Mouse (Mus musculus) ES-E14 (cell line): ENCODE measurements around the gene Lbh. TPM values are rescaled to one million over a fixed set of nuclear protein-coding genes. Genes with fewer than 3 reads are reported as not detected.

Experiments
- DNase-seq: peaks from one replicate; pipeline ENCODE4 v3.0.0-alpha.2; 2013; ENCODE audit warnings: low read depth, low spot score
- H3K27ac ChIP-seq: 2 replicates; pipeline ENCODE4 v1.5.1; 2012; ENCODE audit warnings: low read depth, mild to moderate bottlenecking, low read length, moderate library complexity, mixed read lengths; ENCODE audit not compliant: poor library complexity, insufficient read depth, severe bottlenecking
- H3K36me3 ChIP-seq: 2 replicates; pipeline ENCODE4 v1.6.1; 2012; ENCODE audit warnings: mild to moderate bottlenecking, low read length, moderate library complexity, mixed read lengths; ENCODE audit not compliant: control insufficient read depth, poor library complexity, insufficient read depth, severe bottlenecking
- H3K4me1 ChIP-seq, 2 experiments: fragments of 150-350 bp in 1 of 2; sonication (generic) in 1 of 2; 2 replicates each; pipeline ENCODE4 v1.6.1; 2012; ENCODE audit warnings: low read length in 2 of 2, mild to moderate bottlenecking in 1 of 2, mixed read lengths in 1 of 2; ENCODE audit not compliant: control insufficient read depth in 2 of 2, insufficient read depth in 2 of 2, poor library complexity in 1 of 2
- H3K4me3 ChIP-seq, 2 experiments: fragments of 150-350 bp in 1 of 2; sonication (generic) in 1 of 2; 2 replicates each; pipeline ENCODE4 v1.5.1; 2012; ENCODE audit warnings: low read length in 2 of 2, low read depth in 1 of 2, mild to moderate bottlenecking in 1 of 2, mixed read lengths in 1 of 2; ENCODE audit not compliant: insufficient read depth in 1 of 2, poor library complexity in 1 of 2, severe bottlenecking in 1 of 2
- H3K9ac ChIP-seq: 2 replicates; pipeline ENCODE4 v1.6.1; 2012; ENCODE audit warnings: low read depth, mild to moderate bottlenecking, low read length, mixed read lengths; ENCODE audit not compliant: poor library complexity, insufficient read depth, severe bottlenecking
- H3K9me3 ChIP-seq: fragments of 150-350 bp; sonication (generic); 2 replicates; pipeline ENCODE4 v1.6.1; 2012; ENCODE audit warnings: low read depth, mild to moderate bottlenecking, low read length; ENCODE audit not compliant: control insufficient read depth, insufficient read depth
- CHD2 ChIP-seq: IDR thresholded peaks from 2 replicates; pipeline ENCODE4 v1.6.1; 2014; ENCODE audit warnings: mild to moderate bottlenecking, low read depth, low read length, inconsistent platforms
- HCFC1 ChIP-seq: IDR thresholded peaks from 2 replicates; pipeline ENCODE4 v1.6.1; 2012; ENCODE audit warnings: low read length, inconsistent platforms, borderline replicate concordance; ENCODE audit not compliant: insufficient read depth
- MAFK ChIP-seq: IDR thresholded peaks from 2 replicates; pipeline ENCODE4 v1.6.1; 2014; ENCODE audit warnings: mild to moderate bottlenecking, low read depth, low read length, inconsistent platforms; ENCODE audit not compliant: insufficient read depth
- ZC3H11A ChIP-seq: IDR thresholded peaks from 2 replicates; pipeline ENCODE4 v1.6.1; 2012; ENCODE audit warnings: low read depth, mild to moderate bottlenecking, inconsistent platforms, low read length, borderline replicate concordance
- ZNF384 ChIP-seq: IDR thresholded peaks from 2 replicates; pipeline ENCODE4 v1.6.1; 2012; ENCODE audit warnings: low read depth, low read length, inconsistent platforms
- in situ Hi-C, 2 experiments: fragments of 600-800 bp; cut with MboI; formaldehyde crosslinking; loops; one replicate each; pipeline ENCODE4 v1.15.1; 2025; ENCODE audit warnings: low sequenced_read_pairs in 2 of 2, inconsistent platforms in 1 of 2; ENCODE audit not compliant: unreplicated experiment in 2 of 2
- total RNA-seq: library from RNA; depleted of rRNA; stranded (reverse); fragments of 300-350 nt; gene quantifications from 2 replicates; pipeline ENCODE4 v1.2.3, GENCODE M21; 2012; rRNA removed

The Lbh gene
- total RNA-seq, 1 experiment = 5.2 TPM

DNA sequence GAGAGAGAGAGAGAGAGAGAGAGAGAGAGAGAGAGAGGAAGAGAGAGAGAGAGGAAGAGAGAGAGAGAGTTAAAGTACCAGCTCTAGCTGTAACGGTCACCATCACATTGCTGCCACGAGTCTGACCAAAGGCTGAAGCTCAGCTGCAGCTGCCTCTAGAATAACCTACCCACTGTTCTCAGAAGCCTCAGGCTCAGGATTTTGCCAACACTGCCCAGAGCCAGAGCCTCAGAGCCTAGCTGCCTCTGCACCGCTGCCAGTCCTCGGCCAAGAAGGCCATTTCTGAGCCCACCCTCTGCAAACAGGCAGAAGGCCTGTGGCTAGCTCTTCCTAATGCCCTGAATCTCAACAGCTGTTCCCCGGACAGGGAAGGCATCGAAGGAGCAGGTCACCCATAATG lies 70.9 kb downstream of the Lbh start:
- no peak for DNase-seq
- Histone ChIP-seq H3K27ac (no peak overlapping the region), H3K9ac (no peak overlapping the region), H3K4me1 (no peaks in the 10 kb centered on the region), H3K9me3 (no peaks in the 10 kb centered on the region), H3K36me3 (no peaks in the 10 kb centered on the region), H3K4me3 (no peak overlapping the region)
- in situ Hi-C loops = no loop called here
- TF ChIP-seq ZNF384 (no peak), CHD2 (no peak), ZC3H11A (no peak), MAFK (no peak), HCFC1 (no peak)

Other genes starting within 250 kb of the Lbh start
- gene Ypel5, start 81.9 kb upstream of the Lbh start, total RNA-seq = 12.1 and 20.7 TPM in 2 replicates
- gene Lclat1, start 189.7 kb downstream of the Lbh start, total RNA-seq = 8.6 and 15.7 TPM in 2 replicates